7 mouse cellular contexts compared by ENCODE assay signal in the genomic region with DNA sequence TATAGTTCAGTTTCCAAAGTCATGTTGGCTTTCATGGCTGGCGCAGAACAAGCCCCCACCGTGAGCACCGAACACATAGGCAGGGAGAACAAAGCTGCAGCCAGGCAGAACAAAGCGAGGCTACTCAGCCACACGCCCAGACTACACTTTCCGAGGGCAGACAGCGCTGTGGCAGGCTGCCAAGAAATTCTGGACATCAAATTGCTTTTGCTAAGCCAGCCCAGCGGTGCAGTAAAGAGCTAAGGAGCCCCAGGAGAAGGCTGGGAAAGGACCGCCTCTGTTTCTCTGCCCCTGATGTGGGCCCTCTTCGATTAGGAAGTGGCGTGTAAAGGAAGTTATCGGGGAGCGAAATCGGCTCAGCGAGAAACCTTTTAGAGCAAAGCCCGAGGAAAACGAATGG.
DNase-seq lines count a peak whose midpoint lies in the region; ATAC-seq lines count a peak whose summit lies in the region.

No protein-coding gene starts in this region.

- H3K9ac ChIP-seq in embryonic facial prominence, embryonic 15.5 days = no peak overlapping the region
- no peak overlapping the region for H3K9ac ChIP-seq in heart, embryonic 11.5 days (ENCODE audit: low read depth, low read length)
- peak overlapping the region; percentile 45; the same call in 1 of the 2 replicates for H3K9ac ChIP-seq in limb, embryonic 13.5 days

- peaks cover 8% of the 10 kb centered on the region; the same call in 1 of the 2 replicates for H3K4me1 ChIP-seq in embryonic facial prominence, embryonic 15.5 days
- peaks cover 5% of the 10 kb centered on the region; the same call in 1 of the 2 replicates for H3K4me1 ChIP-seq in heart, embryonic 11.5 days (ENCODE audit: control insufficient read depth, insufficient read depth, low read length)
- H3K4me1 ChIP-seq in limb, embryonic 13.5 days = peaks cover 16% of the 10 kb centered on the region

- DNase-seq in brain, adult 2 months (ENCODE audit: low read depth, low spot score) = peak; percentile 71
- DNase-seq in kidney, adult 9 months = peak; percentile 67
- peak; percentile 59 for DNase-seq in neural tube, embryonic 10.5 days (ENCODE audit: extremely low spot score, low spot score)
- DNase-seq in testis, postnatal 14 days (ENCODE audit: low spot score) = peak; percentile 63

- H3K27ac ChIP-seq in embryonic facial prominence, embryonic 15.5 days (replicated peaks) = peak overlapping the region; percentile 24; the same call in 1 of the 2 replicates
- H3K27ac ChIP-seq in heart, embryonic 11.5 days (ENCODE audit: low read depth, low read length) = peak overlapping the region; percentile 73
- peak overlapping the region; percentile 73 for H3K27ac ChIP-seq in limb, embryonic 13.5 days

- H3K36me3 ChIP-seq in embryonic facial prominence, embryonic 15.5 days = no peaks in the 10 kb centered on the region
- no peaks in the 10 kb centered on the region for H3K36me3 ChIP-seq in heart, embryonic 11.5 days (ENCODE audit: control insufficient read depth, insufficient read depth, low read length)
- no peaks in the 10 kb centered on the region for H3K36me3 ChIP-seq in limb, embryonic 13.5 days

- peak overlapping the region; percentile 34 for H3K4me2 ChIP-seq in embryonic facial prominence, embryonic 15.5 days (replicated peaks)
- peak overlapping the region; percentile 34; the same call in 1 of the 2 replicates for H3K4me2 ChIP-seq in heart, embryonic 11.5 days
- peak overlapping the region; percentile 46 for H3K4me2 ChIP-seq in limb, embryonic 13.5 days (replicated peaks)

- no peaks in the 10 kb centered on the region for H3K9me3 ChIP-seq in embryonic facial prominence, embryonic 15.5 days (replicated peaks)
- no peaks in the 10 kb centered on the region for H3K9me3 ChIP-seq in heart, embryonic 11.5 days (replicated peaks; ENCODE audit: control insufficient read depth, low read length)
- no peaks in the 10 kb centered on the region for H3K9me3 ChIP-seq in limb, embryonic 13.5 days

- 15% methylated on average over 17 of the region's 17 CpGs for WGBS in embryonic facial prominence, embryonic 15.5 days
- 22% methylated on average over 17 of the region's 17 CpGs for WGBS in heart, embryonic 11.5 days (ENCODE audit: insufficient replicate concordance)
- WGBS in limb, embryonic 13.5 days = 8% methylated on average over 17 of the region's 17 CpGs

- no peak overlapping the region for H3K4me3 ChIP-seq in embryonic facial prominence, embryonic 15.5 days (replicated peaks)
- no peak overlapping the region for H3K4me3 ChIP-seq in heart, embryonic 11.5 days (ENCODE audit: low read depth, low read length)
- 0 out of 2 replicates have a peak overlapping the region, but pooled peaks have one; percentile 14 for H3K4me3 ChIP-seq in limb, embryonic 13.5 days

- peak; percentile 77; the same call in 1 of the 2 replicates for ATAC-seq in embryonic facial prominence, embryonic 15.5 days (ENCODE audit: insufficient number of reproducible peaks, low FRiP score, low TSS enrichment, low read depth)
- peak; percentile 82 for ATAC-seq in heart, embryonic 11.5 days (replicated peaks; ENCODE audit: insufficient number of reproducible peaks, low FRiP score, low TSS enrichment)
- peak; percentile 85 for ATAC-seq in limb, embryonic 13.5 days (ENCODE audit: low FRiP score, low read depth)

- H3K27me3 ChIP-seq in embryonic facial prominence, embryonic 15.5 days = no peaks in the 10 kb centered on the region; the same call in 1 of the 2 replicates
- H3K27me3 ChIP-seq in heart, embryonic 11.5 days (ENCODE audit: control insufficient read depth, insufficient read depth, low read length) = no peaks in the 10 kb centered on the region
- H3K27me3 ChIP-seq in limb, embryonic 13.5 days = peaks cover 6% of the 10 kb centered on the region; the same call in 1 of the 2 replicates
